Mouse (Mus musculus): ENCODE data around the gene Tmcc3.
"Not testable (repeated sequence)": the region's sequence is repeated elsewhere in the genome, so short reads cannot be mapped to it uniquely, and the experiment has no call there.

Gene Tmcc3

DNA sequence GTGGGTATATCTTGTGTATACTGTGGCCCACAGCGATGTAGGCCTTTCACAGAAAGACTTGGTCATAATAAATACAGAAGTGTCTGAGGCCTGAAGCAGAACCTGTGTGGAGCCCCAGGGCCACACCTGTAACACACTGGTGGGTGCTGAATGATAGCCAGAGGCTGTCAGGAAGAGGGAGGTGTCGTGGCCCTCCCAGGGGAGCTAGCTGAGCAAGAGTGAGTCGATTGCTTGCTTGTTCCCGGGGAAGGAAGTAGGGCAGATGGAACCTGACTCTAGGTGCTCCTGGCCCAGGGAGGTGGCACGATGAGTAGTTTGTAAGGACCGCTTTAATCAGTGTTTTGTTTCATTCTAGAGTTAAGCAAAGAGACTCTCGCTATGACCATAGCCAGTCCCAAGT lies 208.1 kb downstream of the Tmcc3 start:
- DNase-seq (ENCODE audit: low spot score): no peak

GRCm38 (mm10) chr10:94520306-94521106 lies 208.8 kb downstream of the Tmcc3 start:
- no peak for DNase-seq (ENCODE audit: low spot score)

DNA sequence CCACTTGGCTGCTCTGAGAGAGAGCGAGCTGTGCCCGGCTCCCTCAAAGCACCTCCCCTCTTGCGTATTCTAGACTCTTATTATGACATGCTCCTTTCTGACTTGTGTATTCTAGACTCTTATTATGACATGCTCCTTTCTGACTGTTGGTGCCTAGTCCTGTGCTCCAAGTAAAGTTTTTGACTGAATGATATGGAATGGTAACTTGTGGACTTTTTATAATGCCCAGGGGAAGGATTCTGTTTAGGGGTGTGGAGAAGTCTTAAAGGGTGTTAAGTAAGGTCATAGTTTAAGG lies 209.3 kb downstream of the Tmcc3 start:
- DNase-seq (ENCODE audit: low spot score): no peak

DNA sequence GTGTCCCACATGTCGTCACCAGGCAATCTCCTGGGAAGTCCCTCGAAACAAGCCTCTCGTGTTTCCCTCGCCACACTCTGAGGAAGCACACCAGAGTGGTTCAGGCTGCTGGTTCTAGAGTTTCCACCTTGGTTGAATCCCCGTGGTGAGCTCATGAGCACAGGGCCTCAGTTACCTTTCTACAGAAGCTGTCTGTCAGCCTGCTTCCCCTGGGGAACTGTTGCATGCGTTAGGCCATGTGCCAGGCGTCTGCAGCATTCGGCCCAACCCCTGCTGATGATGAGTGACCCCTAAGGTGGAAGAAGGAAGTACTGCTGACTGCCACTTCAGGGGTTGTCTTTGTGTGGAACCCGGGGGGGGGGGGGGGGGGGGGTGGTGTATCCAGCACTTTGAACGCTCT lies 210.0 kb downstream of the Tmcc3 start:
- DNase-seq (ENCODE audit: low spot score): no peak

GRCm38 (mm10) chr10:94523297-94523696 lies 211.5 kb downstream of the Tmcc3 start:
- no peak for DNase-seq (ENCODE audit: low spot score)

GRCm38 (mm10) chr10:94523711-94524156 lies 212.0 kb downstream of the Tmcc3 start:
- peak; percentile 37 for DNase-seq (ENCODE audit: low spot score)

GRCm38 (mm10) chr10:94524966-94525365 lies 213.2 kb downstream of the Tmcc3 start:
- DNase-seq (ENCODE audit: low spot score): no peak

DNA sequence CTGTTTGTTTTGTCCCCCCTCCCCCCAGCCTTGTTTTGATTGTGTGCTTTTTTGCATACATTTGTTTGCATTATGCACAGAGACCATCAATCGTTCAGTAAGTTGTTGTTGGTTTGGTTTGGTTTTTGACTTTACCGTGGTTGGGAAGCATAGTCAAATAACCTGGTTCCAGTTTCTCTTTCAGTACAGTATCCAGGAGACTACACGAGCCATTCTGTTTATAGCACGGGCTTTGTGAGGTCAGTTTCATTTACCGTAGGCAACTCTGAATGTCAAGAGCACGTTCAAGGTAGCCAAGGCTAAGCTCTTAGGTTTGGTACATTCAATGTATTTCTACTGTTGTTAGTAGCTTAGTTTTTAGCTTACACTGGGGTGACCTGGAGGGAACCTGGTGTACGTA lies 214.0 kb downstream of the Tmcc3 start:
- no peak for DNase-seq (ENCODE audit: low spot score)

- DNase-seq (ENCODE audit: low spot score): no peak
Observed at GRCm38 (mm10) chr10:94526834-94527233, 215.1 kb downstream of the Tmcc3 start.

DNA sequence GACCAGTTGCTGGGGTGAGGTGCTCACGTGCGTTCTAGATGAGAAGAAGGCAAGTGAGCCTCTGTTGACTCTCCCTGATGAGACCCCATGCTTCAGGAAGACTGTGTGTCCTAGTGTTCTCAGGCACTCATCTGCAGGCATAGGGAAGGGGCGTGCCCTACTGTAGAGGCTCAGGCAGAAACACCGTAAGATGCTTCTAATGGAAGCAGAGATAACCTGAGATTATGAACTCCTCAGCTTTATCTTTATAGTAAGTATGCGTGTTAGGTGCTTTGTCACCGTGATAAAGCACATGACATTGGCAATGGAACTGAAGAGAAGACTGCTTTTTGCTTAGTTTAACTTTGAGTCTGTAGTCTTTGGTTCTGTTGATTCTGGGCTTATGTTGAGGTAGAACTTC lies 215.5 kb downstream of the Tmcc3 start:
- DNase-seq (ENCODE audit: low spot score): no peak

DNA sequence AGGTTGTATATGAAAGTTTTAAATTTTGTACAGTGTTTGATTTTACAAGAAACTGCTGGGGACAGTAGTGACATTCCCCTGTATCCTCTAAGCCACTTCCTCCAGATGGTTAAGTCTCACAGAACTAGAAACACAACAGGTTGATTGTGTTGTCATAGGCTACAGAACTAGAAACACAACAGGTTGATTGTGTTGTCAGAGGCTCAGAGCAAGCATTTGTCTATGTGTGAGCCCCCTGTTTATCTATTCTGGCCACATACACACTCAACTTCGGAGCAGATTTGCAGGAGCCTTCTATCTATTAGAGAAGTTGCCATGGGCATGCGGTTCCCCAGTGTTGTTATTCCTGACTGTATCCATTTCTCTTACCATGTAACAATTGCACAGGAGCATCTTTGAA lies 218.3 kb downstream of the Tmcc3 start:
- no peak for DNase-seq (ENCODE audit: low spot score)

GRCm38 (mm10) chr10:94531482-94531881 lies 219.7 kb downstream of the Tmcc3 start:
- DNase-seq (ENCODE audit: low spot score): no peak

DNA sequence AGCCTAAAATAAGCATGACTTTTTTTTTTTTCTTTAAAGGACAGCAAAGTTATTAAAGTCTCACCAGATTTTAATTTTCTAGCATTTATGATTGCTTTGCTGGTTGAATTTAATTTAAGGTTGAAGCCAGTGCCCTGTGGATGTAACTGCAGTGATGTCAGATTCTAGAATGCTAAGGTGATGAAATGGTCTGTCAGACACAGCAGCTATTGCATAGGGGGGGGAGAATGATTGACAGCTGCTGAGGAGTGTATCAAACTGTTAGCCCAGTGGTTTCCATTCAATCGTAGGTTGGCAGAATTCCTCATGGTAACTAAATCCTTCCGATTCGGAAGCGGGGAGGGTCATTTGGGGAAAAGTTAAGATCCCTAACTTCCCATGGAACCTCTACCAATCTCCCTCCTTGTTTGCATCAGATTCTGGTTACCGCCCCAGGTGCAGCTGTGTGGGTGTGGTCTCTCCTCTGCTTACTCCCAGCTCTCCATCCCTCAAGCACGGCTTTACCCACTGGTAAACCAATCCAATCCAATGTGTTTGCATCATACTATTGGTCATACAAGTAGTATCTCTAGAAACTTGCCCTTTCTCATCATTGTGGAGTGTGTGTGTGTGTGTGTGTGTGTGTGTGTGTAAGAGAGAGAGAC lies 221.5 kb downstream of the Tmcc3 start:
- no peak for DNase-seq (ENCODE audit: low spot score)

GRCm38 (mm10) chr10:94538623-94539022 lies 226.9 kb downstream of the Tmcc3 start:
- not testable (repeated sequence) for DNase-seq (ENCODE audit: low spot score)

GRCm38 (mm10) chr10:94540241-94540640 lies 228.5 kb downstream of the Tmcc3 start:
- DNase-seq (ENCODE audit: low spot score): no peak

GRCm38 (mm10) chr10:94543956-94544355 lies 232.2 kb downstream of the Tmcc3 start:
- no peak for DNase-seq (ENCODE audit: low spot score)

DNA sequence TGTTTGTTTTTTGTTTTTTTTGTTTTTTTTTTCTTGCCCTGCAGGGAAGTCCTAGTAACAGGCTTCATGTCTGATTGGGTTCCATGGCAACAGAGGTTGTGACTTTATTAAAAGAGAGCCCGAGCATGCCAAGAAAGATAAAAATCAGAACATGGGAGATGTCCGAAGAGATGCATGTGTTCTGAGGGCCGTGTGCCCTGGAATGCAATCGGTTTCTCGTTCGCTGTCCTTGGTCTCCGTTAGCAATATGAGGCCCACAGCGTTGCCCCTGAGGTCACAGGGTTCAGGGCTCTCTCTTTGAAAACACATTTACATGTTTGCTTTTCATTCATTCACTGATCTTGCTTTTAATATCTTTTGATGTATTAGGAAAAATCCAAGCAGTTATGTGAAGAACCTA lies 233.1 kb downstream of the Tmcc3 start:
- DNase-seq (ENCODE audit: low spot score): no peak

DNA sequence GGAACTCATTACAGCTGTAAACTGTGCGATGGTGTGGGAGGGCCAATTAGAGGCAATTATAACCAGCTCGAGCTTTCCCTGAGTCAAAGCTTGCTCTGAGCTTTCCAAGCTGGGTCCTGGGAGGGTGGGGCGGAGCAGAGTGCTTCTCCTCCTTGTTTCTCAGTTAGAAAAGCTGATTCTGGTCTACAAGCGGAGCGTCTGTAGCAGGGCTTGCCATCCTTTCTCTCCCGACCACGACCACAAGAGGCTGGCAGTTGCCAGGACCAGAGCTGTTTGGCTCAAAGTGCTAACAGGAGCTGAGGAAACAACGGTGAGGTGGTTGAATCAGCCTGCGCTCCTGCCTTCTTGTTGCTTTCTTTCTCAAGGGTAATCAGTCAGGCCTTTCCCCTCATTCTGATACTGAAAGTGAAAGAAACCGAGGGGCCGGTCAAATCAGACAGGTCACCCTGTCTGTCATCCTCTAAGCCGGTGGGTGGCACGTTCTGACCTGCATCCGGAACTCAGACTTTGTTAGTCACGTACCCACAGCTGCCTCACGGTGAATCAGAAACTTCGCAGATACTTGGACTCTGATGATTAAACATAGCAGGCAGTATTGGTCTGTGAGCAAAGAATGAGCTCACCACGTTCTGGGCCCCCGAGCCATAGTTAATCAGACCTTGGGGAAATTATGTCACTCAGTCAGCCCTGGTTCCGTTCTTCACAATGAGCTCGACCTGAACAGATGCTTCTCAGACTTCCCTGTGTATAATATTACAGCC lies 233.7 kb downstream of the Tmcc3 start:
- peak; percentile 20 for DNase-seq (ENCODE audit: low spot score)

- no peak for DNase-seq (ENCODE audit: low spot score)
Observed at GRCm38 (mm10) chr10:94546617-94547016, 234.9 kb downstream of the Tmcc3 start.

- DNase-seq (ENCODE audit: low spot score): peak; percentile 19
Observed at GRCm38 (mm10) chr10:94549511-94550232, 237.9 kb downstream of the Tmcc3 start.

DNA sequence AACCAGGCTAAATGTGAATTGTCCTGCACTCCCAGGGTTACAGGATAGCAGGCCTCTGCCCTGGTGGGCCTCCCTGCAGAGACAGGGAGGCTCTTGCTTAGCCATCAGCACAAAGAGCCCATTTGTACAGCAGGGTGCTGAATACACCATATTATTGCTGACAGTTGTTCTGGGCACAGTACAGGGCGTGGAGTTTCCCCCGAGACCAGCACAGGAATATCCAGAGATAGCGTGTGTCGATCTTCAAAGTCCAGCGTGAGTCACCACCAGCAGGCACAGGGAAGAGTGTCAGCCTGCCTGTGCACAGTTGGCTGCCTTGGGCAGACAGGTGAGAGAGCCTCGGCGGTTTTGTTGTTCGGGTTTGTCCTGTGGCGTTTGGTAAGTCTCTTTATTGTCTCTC lies 238.9 kb downstream of the Tmcc3 start:
- no peak for DNase-seq (ENCODE audit: low spot score)

DNA sequence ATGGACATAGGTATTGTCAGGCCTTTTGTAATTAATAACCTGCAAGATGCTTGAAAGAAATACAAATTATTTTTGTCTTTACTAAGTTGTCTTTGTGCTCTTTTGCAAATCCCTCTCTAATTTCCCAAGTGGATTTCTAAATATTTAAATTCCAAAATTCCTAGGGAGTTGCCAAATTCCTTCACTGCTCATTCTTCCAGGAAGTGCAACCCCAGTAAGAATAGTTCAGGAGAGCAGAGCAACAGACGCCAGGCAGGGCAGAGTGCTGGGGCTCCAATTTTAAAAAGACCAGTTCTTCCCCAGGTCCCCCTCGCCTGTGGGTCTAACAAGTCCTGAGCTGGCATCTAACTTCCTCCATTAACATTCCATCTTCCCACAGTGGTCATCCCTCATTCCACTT lies 239.3 kb downstream of the Tmcc3 start:
- no peak for DNase-seq (ENCODE audit: low spot score)
